Mouse (Mus musculus): Measurements from ENCODE around the gene Ttll8. TPM values are rescaled to one million over a fixed set of nuclear protein-coding genes. Genes with fewer than 3 reads are reported as not detected.

Gene Ttll8
- not detected for total RNA-seq (2023)

GRCm38 (mm10) chr15:88954368-88955072 is at the start of gene Ttll8:
Gene Ttll8, minus strand, starts transcription at chr15:88954418.

GRCm38 (mm10) chr15:88982534-88983079 is 28.4 kb upstream of the Ttll8 start, which contains the start of gene Mov10l1:
Gene Mov10l1, plus strand, starts transcription at chr15:88982909.

GRCm38 (mm10) chr15:88978281-88979137 is 24.3 kb upstream of the Ttll8 start, which contains the start of gene Mlc1:
Gene Mlc1, minus strand, starts transcription at chr15:88979007.

GRCm38 (mm10) chr15:88861772-88862622 is 92.2 kb downstream of the Ttll8 start, which contains the start of gene Pim3:
Gene Pim3, plus strand, starts transcription at chr15:88862186.

Other genes starting within 250 kb of the Ttll8 start
- 10 to 100 TPM; 56.3 to 61.6 TPM for gene Brd1, start 220.2 kb downstream of the Ttll8 start, total RNA-seq (2023)
- 10 to 100 TPM; 21.1 to 23.7 TPM for gene Zbed4, start 202.8 kb downstream of the Ttll8 start, total RNA-seq (2023)
- 10 to 100 TPM in 1 of 2 experiments, 1 to 10 TPM in 1; 8.7 to 10.3 TPM for gene Alg12, start 135.1 kb downstream of the Ttll8 start, total RNA-seq (2023)
- 10 to 100 TPM; 21.5 to 22.7 TPM for gene Creld2, start 134.8 kb downstream of the Ttll8 start, total RNA-seq (2023)
- gene Pim3, start 92.2 kb downstream of the Ttll8 start, total RNA-seq (2023) = 10 to 100 TPM; 19.9 to 21.9 TPM
- gene Mlc1, start 24.6 kb upstream of the Ttll8 start, total RNA-seq (2023) = not detected
- not detected for gene Mov10l1, start 28.5 kb upstream of the Ttll8 start, total RNA-seq (2023)
- gene Panx2, start 105.3 kb upstream of the Ttll8 start, total RNA-seq (2023) = under 1 TPM in 1 of 2 experiments, not detected in 1; 0.15 TPM
- 10 to 100 TPM; 48.1 to 49.6 TPM for gene Trabd, start 120.7 kb upstream of the Ttll8 start, total RNA-seq (2023)
- gene Selenoo, start 134.7 kb upstream of the Ttll8 start, total RNA-seq (2023) = 10 to 100 TPM; 21.6 to 26.8 TPM
- gene Tubgcp6, start 168.7 kb upstream of the Ttll8 start, total RNA-seq (2023) = 10 to 100 TPM; 23.9 to 26.2 TPM
- gene Hdac10, start 174.3 kb upstream of the Ttll8 start, total RNA-seq (2023) = 10 to 100 TPM; 12.4 to 12.6 TPM
- gene Mapk12, start 186.3 kb upstream of the Ttll8 start, total RNA-seq (2023) = under 1 TPM; 0.18 to 0.29 TPM
- gene Mapk11, start 195.2 kb upstream of the Ttll8 start, total RNA-seq (2023) = under 1 TPM; 0.18 to 0.24 TPM
- gene Plxnb2, start 226.4 kb upstream of the Ttll8 start, total RNA-seq (2023) = 10 to 100 TPM; 60.7 to 68.5 TPM
- gene Dennd6b, start 242.1 kb upstream of the Ttll8 start, total RNA-seq (2023) = 1 to 10 TPM; 1.8 to 2.3 TPM

Data from neutrophil, adult 83 days (primary cell).